Mouse (Mus musculus) cerebellum, adult 2 months (tissue): ENCODE results near the gene Rftn2.

Experiments
- CTCF ChIP-seq: fragments of 200-500 bp; IDR thresholded peaks from 2 replicates; pipeline ENCODE4 v1.5.1; 2011; ENCODE audit warnings: low read depth, mild to moderate bottlenecking, control low read depth, low read length, moderate library complexity, borderline replicate concordance; ENCODE audit not compliant: insufficient read depth
- POLR2A ChIP-seq: fragments of 200-500 bp; IDR thresholded peaks from 2 replicates; pipeline ENCODE4 v1.6.1; 2011; ENCODE audit warnings: low read length, control low read depth, borderline replicate concordance; ENCODE audit not compliant: insufficient read depth

DNA sequence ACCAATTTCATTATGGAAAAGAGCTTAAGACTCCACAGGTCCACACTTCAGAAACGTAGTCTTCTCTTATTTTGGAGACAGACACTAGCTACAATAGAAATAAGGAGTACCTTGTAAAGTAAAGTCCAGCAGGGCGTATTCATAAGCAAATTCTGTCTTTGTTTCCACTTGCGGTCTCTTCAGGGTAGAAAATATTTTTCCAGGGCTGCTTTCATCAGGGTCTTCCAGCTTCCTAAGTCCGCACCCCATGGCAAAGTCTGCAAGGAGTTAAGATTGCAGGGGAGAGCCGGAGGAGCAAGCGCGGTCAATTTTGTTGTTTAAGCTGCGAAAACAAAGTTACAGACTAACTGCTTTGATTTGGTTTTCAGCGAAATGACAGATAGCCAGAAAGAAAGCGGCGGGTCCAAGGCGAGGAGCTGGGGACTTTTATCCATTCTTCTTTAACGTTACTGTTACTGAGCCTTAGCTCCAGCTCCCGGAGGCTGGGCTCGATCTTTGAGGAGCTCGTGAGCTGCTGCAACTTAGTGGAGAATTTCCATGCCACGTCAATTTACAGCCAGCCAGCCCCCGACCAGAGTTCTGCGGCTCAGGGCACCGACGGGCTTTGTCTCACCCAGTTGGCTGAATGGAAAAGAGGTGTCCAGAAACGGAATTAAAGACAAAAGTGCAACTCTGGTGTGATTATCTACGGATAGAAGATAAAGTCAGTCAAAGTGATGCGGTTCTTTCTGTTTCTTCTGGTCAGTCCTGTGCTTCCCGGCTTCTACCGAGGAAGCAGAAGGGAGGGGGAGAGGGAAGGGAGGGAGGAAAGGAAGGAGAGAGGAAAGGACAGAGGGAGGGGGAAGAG lies at the start of gene Rftn2:
- TF ChIP-seq CTCF (no peak), POLR2A (no peak)
